Mouse (Mus musculus): ENCODE data around the gene Igf2bp2.
A peak's percentile ranks its signal among the peaks of the same experiment; 100 is the strongest.

Gene Igf2bp2

DNA sequence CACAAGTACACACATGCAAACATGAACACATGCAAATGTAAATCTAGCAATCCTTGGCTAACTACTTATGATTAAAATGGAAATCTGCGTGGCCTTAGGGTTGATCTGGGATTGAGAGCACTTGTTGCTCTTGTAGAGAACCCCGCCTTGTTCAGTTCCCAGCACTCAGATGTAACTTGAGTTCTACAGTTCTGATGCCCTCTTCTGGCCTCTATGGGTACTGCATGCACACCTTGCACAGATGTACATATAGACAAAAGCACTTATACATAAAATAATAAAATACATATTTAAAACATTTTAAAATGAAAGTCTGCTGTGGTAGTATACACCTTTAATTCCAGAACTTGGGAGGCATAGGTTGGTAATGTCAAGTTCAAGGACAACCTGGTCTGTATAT is 141.0 kb downstream of the Igf2bp2 start:
- peak; percentile 31 for DNase-seq

DNA sequence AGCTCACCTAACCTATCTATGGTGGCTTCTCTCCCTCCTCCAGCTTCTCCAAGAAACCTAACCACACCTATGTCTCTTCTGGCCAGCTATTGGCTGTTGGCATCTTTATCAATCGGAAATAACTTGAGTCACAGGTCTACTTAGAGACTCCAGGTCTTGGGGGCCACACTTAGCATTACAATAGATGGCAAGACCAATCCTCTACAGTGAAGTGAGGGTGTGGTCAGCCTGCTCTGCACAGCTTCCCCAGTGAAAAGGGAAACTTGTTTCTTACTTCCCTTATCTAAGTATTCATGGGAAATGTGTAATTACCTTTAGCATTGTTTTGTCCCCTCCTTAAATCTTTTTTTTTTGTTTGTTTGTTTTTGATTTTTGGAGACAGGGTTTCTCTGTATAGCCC is 147.5 kb downstream of the Igf2bp2 start:
- no peak for DNase-seq

DNA sequence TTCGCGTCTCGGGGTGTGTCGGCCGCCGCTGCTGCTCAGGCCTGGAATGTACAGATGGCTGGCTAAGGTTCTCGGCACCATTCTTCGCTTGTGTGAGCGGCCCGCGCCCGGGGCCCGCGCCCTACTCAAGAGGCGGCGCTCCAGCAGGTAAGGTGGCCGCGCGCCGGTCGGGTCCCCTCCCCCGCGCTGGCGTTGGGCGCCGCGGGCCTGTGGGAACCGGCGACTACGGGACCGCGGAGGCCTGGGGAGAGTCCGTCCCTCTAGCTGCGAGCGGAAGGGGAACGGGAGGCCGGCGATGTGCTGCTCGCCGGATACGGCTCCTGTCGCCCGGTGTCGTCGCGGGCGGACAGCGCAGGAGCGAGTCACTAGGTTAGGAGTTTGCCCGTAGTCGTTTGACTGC is 153.5 kb downstream of the Igf2bp2 start:
- DNase-seq = no peak

DNA sequence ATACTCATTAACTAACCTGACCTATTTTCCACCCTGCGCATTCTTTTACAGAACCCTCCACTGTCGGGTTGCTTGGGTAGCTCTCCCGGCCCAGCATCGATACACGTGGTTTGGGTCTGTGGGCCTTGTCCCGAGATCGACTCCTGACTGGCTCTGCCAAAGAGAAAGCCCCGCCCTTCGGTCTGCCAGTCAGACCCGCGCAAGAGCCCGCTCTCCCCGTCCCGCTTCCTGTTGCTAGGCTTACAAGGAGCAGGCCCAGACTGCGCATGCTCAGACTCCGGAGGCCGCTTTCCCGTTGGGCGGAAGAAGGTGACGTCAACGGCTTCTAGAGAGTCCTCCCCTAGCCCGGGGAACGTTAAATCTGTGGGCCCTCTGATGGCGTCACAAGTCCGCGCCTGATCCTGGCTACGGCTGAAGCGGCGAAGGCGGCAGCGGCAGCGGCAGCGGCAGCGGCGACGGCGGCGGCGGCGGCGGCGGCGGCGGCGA is 154.0 kb downstream of the Igf2bp2 start, which contains the start of gene Senp2:
Gene Senp2, plus strand, starts transcription at position 386 of the 486 bp plus-strand sequence.
- peak; percentile 100 for DNase-seq
